Mouse (Mus musculus) fat pad, adult 2 months (tissue): ENCODE results near the gene Col8a2.

ENCODE experiments used
- DNase-seq: peaks from one replicate; pipeline ENCODE4 v3.0.0-alpha.2; 2011; ENCODE audit warnings: low read depth, low spot score; ENCODE audit errors: extremely low read depth

The Col8a2 gene

DNA sequence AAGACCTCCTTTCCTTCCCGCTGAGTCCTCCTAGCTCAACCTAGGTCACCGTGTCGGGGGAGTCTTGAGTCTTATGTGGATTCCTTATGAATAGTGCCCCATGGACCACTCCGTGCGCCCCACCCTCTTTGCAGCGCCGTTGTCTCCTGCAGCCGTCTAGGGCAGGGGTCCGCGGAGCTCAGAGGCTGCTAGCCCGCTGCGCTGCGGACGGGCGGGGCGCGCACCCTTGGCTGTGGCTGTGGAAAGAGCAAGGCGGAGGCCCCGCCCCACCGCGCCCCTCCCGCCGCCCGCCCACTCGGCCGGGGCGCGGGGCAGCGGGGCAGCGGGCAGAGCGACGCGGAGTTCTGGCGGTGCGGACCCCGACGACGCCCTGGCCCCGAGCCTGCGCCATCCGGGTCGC lies at the start of gene Col8a2:
Col8a2 (plus strand) TSS at position 302 of the 400 bp plus-strand sequence.
- DNase-seq: no peak

DNA sequence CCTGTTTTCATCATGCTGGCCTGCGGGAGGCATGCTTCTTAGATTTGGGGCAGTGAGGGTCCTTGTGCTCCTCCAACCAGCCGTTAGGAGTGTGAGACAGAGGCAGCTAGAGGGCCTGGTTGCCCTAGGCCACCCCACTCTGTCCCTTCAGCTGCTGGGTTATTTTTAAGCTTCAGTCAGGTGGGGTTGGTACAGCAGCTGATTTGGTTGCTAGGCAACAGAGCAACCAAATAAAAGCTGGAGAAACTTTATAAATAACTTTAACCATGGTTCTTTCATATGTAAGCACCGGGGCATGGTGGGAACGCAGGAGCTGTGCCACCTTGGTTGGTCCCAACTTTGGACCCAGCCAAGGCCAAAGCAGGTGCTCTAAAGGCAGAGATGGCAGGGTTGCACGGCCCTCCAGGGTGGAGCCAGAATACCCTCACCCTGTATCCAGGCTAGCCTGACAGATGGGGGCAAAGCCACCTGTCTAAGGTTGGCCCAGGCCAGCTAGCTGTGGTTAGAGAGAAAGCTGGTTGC lies 48.8 kb upstream of the Col8a2 start:
- DNase-seq: no peak

DNA sequence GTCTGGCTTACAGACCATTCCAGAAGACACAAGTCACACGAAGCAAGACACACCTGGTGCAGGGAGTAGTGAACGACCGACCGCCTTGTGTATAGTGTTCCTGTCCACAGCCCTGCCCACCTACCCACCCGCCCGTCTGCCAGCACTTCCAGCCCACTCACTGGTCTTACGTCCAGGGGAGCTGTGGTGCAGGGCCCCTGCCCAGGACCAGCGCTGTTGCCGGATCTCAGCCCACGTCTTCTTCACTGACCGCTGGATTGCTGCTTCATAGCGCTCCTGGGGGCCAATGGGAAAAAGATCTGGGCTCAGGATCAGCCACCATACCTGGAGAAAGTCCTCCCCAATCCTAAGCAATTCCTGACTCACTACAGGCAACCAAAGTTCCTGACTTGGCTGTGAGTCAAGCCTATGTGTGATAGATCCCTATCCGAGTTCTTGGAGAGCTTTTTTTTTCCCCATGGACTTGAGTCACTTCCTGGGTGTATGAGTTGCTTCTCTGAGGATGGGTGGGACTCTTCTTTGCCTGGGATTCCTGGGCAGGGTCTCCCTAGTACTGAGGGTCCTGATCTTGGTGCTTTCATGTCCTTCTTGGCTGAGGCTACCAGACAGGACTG lies 46.6 kb upstream of the Col8a2 start:
- no peak for DNase-seq

DNA sequence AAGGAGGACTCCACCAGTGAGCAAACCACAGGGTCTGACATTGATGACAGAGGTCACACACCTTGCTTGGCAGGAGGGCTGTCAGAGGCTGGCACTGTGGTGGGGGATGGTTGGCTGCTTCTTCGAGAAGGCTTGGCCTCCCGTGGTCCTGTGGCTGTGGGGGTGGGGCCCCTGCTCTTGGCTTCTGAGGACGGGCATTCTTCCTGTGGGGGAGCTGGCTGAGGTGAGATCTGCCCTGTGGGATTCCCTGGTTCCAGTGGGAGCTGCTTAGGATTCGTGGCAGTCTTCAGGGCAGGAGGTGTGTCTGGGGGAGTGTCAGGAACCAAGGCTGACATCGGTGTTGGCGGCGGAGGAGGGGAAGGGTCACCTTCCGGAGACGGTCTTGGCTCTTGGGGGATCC lies 44.6 kb upstream of the Col8a2 start:
- no peak for DNase-seq

DNA sequence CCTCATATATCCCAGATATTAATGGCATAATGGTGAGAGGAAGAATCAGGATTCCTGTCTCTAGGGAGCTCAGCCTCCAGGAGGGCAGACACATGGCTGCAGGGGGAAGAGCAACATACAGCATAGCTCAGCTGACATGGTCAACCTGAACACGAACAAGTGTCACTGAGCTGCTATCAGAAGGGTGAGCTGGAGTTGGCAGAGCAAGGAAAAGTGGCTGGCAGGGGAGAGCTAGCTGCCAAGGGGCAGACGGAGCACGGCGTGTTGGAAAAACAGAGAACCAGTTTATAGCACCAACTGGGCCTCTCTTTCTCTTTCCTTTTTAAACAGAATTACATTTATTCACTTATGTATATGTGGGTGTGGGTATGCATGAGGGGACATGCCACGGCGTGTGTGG lies 44.1 kb upstream of the Col8a2 start:
- DNase-seq: no peak

DNA sequence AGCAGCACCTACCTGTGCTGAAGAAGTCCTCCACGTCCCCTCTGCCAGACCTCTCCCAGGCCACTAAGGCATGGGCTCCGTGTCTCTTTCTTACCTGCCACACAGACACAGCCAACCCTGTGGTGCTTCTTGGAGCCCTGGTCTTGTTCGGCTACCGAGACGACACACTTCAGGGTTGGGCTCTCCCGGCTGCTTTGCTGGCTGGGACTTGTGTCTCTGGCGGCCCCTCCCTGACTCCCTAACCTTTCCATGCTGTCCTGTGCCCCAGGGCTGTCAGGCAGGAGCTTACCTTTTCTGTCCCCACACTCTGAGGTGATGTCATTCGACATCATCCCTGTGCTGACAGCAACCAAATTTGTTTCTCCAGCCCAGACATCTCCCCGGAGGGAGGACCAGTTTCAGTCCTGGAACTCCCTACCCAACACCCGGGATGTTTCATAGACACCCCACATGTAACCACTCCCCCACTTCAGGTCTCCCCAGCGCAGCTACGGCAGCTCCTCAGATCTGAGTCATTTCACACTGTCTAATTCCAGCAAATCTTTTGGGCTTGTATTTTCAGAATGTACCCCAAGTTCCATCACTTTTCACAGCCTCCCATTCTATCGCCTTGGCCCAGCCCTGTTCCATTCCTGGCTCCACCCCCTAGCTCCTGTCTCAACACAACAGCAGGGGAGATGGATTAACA lies 40.2 kb upstream of the Col8a2 start:
- no peak for DNase-seq

DNA sequence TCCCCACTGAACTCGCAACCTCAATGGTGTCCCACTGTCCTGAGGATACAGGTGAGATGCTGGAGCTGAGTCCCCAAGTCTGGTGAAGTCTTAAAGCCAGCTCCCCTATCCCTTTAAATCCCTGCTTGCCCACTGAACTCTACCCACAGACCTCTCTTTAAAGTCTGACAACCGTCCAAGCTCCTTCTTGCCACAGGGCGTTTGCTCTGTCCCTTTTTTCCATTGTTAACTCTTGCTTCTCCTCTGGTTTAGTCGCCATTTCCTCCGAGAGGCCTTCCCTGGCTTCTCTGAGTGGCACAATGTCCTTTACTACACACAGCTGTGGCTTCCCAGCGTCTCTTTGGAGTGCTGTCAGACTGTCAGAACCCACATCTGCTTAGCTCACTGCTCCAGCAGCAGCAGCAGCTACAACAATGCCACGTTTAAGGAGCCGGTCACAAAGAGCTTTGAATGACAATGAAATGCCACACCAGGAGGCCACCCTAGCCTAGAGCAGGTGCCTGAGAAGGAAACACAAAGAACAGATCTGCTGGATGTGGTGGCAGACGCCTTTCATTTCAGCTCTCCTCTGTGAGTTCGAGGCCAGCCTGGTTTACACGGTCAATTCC lies 38.2 kb upstream of the Col8a2 start:
- DNase-seq: no peak

DNA sequence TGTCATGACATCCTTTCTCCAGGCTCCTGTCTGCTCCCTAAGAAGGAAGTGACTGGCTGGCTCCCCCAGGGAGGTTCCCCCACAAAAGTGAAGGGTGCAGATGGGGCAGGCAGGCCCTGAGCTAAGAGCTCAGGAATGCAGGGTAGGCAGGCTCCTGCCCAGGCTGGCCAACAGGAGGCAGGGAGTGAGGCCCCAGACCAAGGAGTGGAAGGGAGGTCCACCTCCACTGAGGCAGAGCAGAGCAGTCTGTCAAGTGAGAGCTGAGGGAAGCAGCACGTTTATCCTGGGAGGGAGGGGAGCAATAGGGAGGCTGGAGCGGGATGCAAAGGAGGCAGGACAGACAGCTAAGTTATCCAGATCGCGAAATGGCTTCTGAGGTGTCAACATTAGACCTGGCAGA lies 35.9 kb upstream of the Col8a2 start:
- DNase-seq: no peak

DNA sequence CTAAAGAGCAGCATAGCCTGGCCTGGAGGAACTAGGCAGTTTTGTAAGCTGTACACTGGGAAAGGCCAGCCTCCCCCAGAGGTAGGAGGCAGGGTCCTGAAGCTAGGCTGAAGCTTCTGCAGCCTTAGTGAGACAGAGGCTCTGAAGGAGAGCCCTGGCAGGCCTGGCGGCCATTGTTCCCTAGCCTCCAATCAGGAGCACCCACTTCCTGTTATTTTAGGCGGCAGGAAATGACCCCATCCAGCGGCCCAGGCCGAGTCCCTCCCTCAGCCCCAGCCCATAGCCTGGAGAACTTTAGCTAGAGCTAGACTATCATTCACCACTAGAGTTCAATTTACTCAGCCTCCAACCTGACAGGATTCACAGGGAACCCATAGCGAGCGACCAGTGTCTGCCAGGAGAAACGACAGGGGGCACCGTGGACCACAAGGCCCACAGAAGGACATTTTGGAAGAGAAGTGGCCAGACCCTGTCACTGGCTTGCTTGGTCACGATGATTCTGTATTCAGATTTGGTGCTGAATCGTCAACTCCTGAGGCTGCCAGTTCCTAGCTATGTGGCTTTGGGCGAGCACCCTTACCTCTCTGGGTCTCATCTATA lies 34.8 kb upstream of the Col8a2 start:
- no peak for DNase-seq

DNA sequence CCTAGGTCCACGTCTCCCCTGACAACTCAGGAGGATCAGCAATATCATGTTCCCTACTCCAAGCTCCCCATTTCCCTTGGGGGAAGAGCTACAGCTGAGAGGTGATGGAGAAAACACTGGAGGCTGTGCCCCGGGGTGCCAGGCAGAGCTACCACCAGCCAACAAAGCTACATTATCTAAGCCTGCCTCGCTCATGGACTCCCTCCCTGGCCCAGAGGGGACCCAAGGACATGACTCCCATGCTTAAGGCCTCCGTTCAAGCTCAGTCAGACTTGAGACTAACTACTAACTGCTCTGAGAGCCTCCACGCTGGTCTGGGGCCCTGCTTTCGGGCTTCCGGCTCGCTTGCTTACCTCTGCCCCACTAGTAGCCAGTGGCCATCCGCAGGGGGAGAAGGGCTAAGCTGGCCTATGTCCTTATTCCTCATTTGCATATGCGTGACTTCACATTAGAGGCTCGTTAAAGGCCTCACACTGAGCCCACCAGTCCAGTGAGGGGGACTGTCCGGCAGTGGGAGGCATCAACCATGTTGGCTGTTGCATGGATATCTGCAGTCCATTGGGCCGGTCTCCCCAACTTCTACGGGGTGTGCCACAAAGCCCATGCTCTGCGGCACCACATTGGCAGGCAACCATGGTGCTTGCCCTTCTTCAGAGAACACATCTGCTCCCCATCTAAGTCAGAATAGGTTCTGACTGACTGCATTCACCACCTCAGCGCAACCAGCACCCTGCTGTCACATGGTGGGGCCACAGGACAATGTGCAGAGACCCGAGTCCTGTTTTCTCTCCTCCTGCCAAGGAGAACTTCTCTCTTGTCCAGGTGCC lies 34.0 kb upstream of the Col8a2 start:
- no peak for DNase-seq

DNA sequence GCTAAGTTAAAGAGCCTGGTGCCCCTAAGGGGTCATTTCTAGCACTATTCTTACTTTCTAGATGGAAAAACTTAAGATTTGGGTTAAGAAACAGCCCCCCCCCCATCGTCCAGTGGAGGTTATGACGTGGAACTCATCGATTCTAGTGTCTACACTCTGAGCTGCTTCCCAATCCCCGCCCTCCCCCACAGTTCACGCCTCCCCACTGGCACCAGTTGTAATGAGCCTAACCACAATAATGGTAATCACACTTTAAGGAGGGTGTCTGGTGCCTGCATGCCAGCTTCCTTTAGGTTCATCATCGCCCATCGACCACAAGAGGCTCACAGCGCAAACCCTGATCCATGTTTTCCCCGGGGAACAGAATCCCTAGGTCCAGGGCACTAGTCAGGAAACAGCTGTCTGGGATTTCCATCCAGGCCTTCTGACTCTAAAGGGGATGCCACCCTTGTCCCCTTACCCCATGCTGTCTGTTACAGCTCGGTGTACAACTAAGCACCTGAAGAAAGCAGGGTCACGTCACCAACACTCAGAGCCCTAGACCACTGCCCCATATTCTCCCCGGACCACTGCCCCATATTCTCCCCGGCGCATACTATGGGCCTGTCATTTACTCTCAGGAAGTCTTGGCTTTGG lies 32.8 kb upstream of the Col8a2 start:
- DNase-seq: no peak

DNA sequence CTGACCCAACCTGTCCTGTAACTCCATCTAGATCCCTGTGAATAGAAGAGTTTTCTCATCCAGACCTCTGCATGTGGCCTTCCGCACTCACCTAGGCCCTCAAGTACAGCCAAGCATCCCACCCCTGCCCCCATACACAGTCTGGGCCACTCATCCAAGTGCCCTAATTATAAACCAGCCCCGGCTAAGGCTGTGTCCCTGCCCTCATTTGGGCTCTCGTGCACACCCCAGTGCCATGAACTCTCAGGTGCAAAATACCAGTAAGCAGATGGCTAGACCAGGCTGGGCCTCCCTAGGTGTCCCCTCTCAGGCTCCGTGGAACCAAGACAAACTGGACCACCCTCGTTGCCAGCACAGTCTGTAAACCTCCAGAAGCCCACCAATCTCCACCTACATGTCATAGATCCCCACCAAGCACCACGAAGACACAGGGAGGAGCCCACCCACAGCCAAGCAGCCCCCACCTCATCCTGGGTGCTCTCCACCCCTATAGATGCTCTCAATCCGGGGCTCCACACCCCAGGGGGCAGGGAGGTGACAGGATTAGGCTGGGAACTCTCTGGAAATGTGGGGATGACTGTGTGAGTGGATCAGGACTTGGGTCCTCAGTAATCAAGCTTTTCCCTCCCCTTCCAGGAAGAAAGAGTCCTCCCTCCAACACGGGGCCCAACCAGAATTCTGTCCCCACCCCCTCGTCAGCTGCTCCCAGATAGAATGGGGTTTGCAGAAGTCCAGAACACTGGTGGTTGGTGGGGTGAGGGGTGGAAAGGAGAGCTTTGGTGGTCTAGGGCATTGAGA lies 32.1 kb upstream of the Col8a2 start:
- DNase-seq: no peak

DNA sequence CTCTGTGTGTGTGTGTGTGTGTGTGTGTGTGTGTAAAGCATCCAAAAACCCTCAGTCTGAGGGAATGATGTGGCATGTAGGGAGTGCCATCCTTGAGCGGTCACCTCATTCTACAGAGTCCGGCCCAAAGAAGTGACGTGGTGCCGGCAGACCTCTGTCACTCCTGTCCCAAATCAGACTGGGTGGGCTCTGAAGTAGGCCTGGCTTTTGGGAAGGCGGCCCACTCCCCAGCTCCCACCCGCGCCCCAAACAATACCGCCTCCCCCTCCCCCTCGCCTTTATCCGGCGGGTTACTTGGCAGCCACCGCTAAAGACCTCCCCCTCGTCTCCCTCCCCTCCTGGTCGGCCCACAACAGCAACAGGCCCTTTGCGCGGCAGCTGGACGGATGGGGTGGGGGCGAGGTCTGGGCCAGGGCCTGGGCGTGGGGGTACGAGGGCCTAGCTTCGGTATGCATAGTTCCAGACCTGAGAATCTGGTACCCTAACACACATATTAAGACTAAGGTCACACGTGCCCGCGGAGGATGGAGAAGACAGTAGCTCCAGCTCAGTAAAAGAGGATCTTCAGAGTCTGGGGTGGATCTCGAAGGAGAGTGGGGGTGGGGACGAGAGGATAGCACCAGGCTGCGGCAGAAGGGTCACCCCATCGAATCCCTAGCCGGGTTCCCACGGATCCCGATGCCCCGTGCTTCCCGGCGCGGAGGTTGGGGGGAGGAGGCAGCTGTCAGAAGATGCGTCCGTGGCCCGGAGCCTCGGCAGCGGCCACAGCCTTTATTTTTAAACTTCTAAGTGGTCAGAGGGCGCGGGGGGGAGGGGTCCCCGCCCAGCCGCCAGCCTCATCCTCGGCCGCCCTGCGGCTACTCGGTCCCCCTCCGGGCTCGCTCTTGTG lies 31.2 kb upstream of the Col8a2 start:
- DNase-seq: no peak

DNA sequence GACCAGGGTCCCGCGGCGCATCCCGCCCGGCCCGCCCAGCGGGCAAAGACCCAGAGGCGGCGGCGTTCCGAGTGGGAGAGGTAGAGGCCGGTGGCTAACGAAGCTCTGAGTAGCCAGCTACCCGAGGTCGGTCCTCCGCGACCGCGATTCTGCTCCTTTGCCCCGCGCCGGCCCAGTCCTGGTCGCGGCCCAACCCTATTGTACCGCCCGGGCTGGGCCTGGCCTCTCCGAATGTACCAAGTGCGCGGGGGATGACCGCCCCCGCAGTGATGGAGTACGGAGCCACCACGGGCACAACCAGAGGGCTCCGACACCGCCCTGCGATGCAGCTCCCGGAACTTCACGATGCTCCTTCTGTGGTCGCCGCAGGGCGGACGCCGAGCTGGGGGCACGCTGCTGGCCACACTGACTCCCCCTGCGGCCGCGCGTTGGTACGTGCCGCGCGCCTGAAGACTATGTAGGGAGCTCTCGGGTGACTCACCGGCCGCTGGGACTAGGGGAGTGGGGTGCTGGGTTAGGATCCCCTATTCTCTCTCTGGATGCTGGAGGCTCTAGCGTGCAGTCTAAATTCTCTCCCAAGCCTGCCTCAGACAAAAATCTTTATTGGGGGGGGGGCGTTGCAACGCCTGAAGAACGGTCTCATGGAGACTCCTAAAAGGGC lies 30.3 kb upstream of the Col8a2 start, which contains the start of gene Map7d1:
Map7d1 (minus strand) TSS at position 213 of the 661 bp plus-strand sequence.
- DNase-seq: no peak

DNA sequence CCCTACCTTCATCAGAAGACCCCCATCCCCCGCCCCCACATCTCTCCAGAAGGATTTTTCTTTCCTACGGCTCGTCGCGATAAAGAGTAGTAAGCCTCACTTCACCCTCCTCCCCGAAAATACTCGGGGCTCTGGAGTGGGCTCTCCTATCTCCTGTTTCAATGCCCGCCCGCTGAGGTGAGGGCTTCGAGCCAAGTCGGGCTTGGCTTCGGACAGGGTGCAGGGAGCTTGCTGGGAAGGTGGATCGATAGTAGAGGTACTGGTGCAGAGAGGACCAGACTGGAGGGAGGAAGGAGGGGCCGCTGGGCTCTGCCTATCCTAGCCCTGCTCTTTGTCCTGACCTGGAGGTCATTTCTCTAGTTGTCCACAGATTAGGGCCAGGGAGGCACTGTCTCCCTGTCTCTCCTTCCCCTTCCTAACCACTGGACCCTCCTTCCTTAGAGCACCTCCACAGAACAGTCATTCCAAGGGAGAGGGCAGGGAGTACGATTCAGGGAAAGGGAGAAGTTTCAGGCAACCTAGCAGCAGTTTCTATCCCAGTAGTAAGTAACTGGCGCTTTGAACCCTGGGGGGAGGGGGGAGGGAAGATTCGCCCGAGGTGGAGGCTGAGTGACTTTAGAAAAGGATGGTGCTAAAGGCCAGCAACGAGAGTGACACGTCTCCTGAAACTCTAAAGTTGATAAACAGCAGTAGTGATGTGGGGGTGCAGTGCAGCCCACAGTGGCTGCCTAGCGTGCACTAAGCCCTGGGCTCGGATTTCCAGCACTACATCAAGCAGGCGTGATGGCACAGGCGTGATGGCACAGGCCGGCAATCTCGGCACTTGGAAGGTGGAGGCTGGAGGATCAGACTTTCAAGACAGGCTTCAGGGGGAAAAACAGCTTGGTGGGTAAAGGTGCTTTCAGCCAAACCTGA lies 29.4 kb upstream of the Col8a2 start:
- no peak for DNase-seq

DNA sequence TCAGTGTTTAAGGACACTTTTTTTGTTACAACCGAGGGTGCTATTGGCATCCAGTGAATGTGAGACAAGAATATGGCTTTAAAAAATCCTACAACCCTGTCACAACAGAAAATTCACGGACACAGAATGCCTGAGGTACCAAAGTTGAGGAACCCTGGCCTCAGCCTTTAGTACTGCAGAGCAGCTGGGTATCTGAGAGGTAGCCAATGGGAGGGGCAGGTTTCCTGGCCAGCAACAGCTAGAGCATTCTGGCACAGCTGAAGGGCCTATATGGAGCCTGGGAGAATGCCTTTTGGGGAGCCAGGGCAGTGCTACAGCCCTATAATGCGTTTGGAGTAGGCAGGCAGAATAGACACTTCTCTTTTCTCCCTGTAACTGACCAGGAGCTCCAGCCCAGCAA lies 27.5 kb upstream of the Col8a2 start:
- no peak for DNase-seq

DNA sequence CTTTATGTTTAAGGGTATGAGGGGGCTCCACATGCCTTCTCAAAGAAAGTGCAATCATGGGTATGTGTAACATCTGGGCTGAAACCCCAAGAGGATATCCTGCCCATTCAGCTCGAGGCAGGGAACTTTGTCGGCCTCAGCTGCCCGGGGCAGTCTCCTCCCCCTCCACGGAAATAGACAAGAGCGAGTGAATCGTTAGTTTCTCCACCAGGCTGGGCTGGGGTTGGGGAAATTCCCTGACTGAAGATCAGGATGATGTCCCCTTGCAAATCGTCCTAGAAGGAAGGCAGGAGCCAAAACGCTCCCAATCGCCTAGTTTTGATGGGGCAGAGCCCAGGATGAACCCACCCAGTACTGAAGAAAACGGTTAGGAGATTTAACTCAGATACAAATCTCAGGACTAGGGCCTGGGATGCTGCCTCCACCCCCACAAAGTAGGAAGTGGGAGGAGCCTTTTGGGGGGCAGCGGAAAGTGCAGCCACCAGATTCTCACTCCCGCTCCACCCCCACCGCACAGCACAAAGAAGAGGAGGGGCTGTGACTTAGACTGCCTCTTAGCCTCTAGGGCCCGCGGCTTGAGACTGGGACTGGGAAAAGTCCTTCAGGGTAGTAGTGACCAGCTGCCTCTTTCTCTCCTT lies 27.0 kb upstream of the Col8a2 start:
- DNase-seq: no peak
